Mouse (Mus musculus) MEL (cell line): Measurements from ENCODE around the gene Pmf1. TPM values are rescaled to one million over a fixed set of nuclear protein-coding genes. Genes with fewer than 3 reads are reported as not detected.
A peak's percentile ranks its signal among the peaks of the same experiment; 100 is the strongest.

ENCODE experiments used
- DNase-seq: peaks from one replicate; pipeline ENCODE4 v3.0.0; 2011; ENCODE audit warnings: low read depth, low spot score
- H3K27ac ChIP-seq: 2 replicates; pipeline ENCODE4 v1.5.1; 2012; ENCODE audit warnings: low read depth, mild to moderate bottlenecking, control low read depth, low read length, moderate library complexity; ENCODE audit not compliant: control insufficient read depth
- H3K27me3 ChIP-seq, 2 experiments: fragments of 150-350 bp in 1 of 2; sonication (generic) in 1 of 2; 2 replicates each; pipeline ENCODE4 v1.6.1; 2012; ENCODE audit warnings: low read length in 2 of 2, mild to moderate bottlenecking in 2 of 2, improper control_type of control experiment in 1 of 2, moderate library complexity in 1 of 2; ENCODE audit not compliant: insufficient read depth in 2 of 2, control insufficient read depth in 1 of 2
- H3K36me3 ChIP-seq, 2 experiments: 2 replicates each; pipeline ENCODE4 v1.6.1; 2012 to 2014; ENCODE audit warnings: low read length in 2 of 2, improper control_type of control experiment in 1 of 2, inconsistent platforms in 1 of 2, mild to moderate bottlenecking in 1 of 2; ENCODE audit not compliant: insufficient read depth in 2 of 2, control insufficient read depth in 1 of 2
- H3K4me1 ChIP-seq, 2 experiments: fragments of 150-350 bp in 1 of 2; sonication (generic) in 1 of 2; 2 replicates each; pipeline ENCODE4 v1.6.1; 2012; ENCODE audit warnings: low read length in 2 of 2, improper control_type of control experiment in 1 of 2, mild to moderate bottlenecking in 1 of 2; ENCODE audit not compliant: insufficient read depth in 2 of 2, control insufficient read depth in 1 of 2
- H3K4me3 ChIP-seq, 2 experiments: fragments of 150-350 bp in 1 of 2; sonication (generic) in 1 of 2; 2 replicates each; pipeline ENCODE4 v1.5.1; 2012; ENCODE audit warnings: low read depth in 2 of 2, low read length in 2 of 2, mild to moderate bottlenecking in 2 of 2, moderate library complexity in 2 of 2, control low read depth in 1 of 2, improper control_type of control experiment in 1 of 2; ENCODE audit not compliant: control insufficient read depth in 1 of 2, insufficient read depth in 1 of 2
- H3K79me2 ChIP-seq: 2 replicates; pipeline ENCODE4 v1.6.1; 2012; ENCODE audit warnings: mild to moderate bottlenecking, low read length, moderate library complexity; ENCODE audit not compliant: control insufficient read depth, poor library complexity, insufficient read depth
- H3K9ac ChIP-seq: 2 replicates; pipeline ENCODE4 v1.6.1; 2012; ENCODE audit warnings: low read depth, mild to moderate bottlenecking, control low read depth, low read length, moderate library complexity; ENCODE audit not compliant: control insufficient read depth, poor library complexity, severe bottlenecking
- H3K9me3 ChIP-seq: fragments of 150-350 bp; sonication (generic); replicated peaks from 2 replicates; pipeline ENCODE4 v1.6.1; 2012; ENCODE audit warnings: mild to moderate bottlenecking, low read length, improper control_type of control experiment, moderate library complexity; ENCODE audit not compliant: insufficient read depth
- BHLHE40 ChIP-seq: IDR thresholded peaks from 2 replicates; pipeline ENCODE4 v1.6.1; 2012; ENCODE audit warnings: low read depth, mild to moderate bottlenecking, inconsistent platforms, low read length, improper control_type of control experiment, borderline replicate concordance
- CHD1 ChIP-seq: IDR thresholded peaks from 2 replicates; pipeline ENCODE4 v1.6.1; 2012; ENCODE audit warnings: low read depth, mild to moderate bottlenecking, inconsistent platforms, low read length, improper control_type of control experiment
- CHD2 ChIP-seq: IDR thresholded peaks from 2 replicates; pipeline ENCODE4 v1.6.1; 2011; ENCODE audit warnings: low read length, improper control_type of control experiment
- CTCF ChIP-seq, 3 experiments: IDR thresholded peaks in 2 of 3; conservative IDR thresholded peaks in 1 of 3; 2 replicates each; pipeline ENCODE4 v1.5.1; 2011 to 2012; ENCODE audit warnings: low read length in 3 of 3, low read depth in 2 of 3, mild to moderate bottlenecking in 2 of 3, improper control_type of control experiment in 1 of 3, inconsistent platforms in 1 of 3, mixed read lengths in 1 of 3, moderate library complexity in 1 of 3; ENCODE audit not compliant: control insufficient read depth in 1 of 3, insufficient read depth in 1 of 3, poor library complexity in 1 of 3, severe bottlenecking in 1 of 3
- E2F4 ChIP-seq: IDR thresholded peaks from 2 replicates; pipeline ENCODE4 v1.6.1; 2011; ENCODE audit warnings: low read depth, low read length, improper control_type of control experiment, borderline replicate concordance
- ELF1 ChIP-seq: IDR thresholded peaks from 2 replicates; pipeline ENCODE4 v1.6.1; 2014; ENCODE audit warnings: low read depth, mild to moderate bottlenecking, inconsistent platforms, low read length, improper control_type of control experiment, moderate library complexity
- EP300 ChIP-seq, 2 experiments: IDR thresholded peaks; 2 replicates each; pipeline ENCODE4 v1.6.1; 2011; ENCODE audit warnings: improper control_type of control experiment in 2 of 2, low read length in 2 of 2, low read depth in 1 of 2, mild to moderate bottlenecking in 1 of 2
- ETS1 ChIP-seq: IDR thresholded peaks from 2 replicates; pipeline ENCODE4 v1.6.1; 2012; ENCODE audit warnings: low read depth, mild to moderate bottlenecking, inconsistent platforms, low read length, improper control_type of control experiment, moderate library complexity
- GABPA ChIP-seq: IDR thresholded peaks from 2 replicates; pipeline ENCODE4 v1.6.1; 2012; ENCODE audit warnings: low read depth, mild to moderate bottlenecking, inconsistent platforms, low read length, improper control_type of control experiment, moderate library complexity
- GATA1 ChIP-seq: IDR thresholded peaks from 2 replicates; pipeline ENCODE4 v1.6.1; 2011; ENCODE audit warnings: low read depth, low read length, improper control_type of control experiment
- HCFC1 ChIP-seq: IDR thresholded peaks from 2 replicates; pipeline ENCODE4 v1.6.1; 2012; ENCODE audit warnings: low read depth, mild to moderate bottlenecking, inconsistent platforms, low read length, improper control_type of control experiment, moderate library complexity
- JUND ChIP-seq: IDR thresholded peaks from 2 replicates; pipeline ENCODE4 v1.6.1; 2011; ENCODE audit warnings: low read depth, mild to moderate bottlenecking, improper control_type of control experiment, low read length
- KAT2A ChIP-seq: conservative IDR thresholded peaks from 2 replicates; pipeline ENCODE4 v1.6.1; 2012; ENCODE audit warnings: low read depth, low read length, improper control_type of control experiment, inconsistent platforms
- MAFK ChIP-seq: IDR thresholded peaks from 2 replicates; pipeline ENCODE4 v1.6.1; 2011; ENCODE audit warnings: low read depth, mild to moderate bottlenecking, low read length, improper control_type of control experiment, borderline replicate concordance
- MAX ChIP-seq: IDR thresholded peaks from 2 replicates; pipeline ENCODE4 v1.6.1; 2011; ENCODE audit warnings: low read length, improper control_type of control experiment
- MAZ ChIP-seq: IDR thresholded peaks from 2 replicates; pipeline ENCODE4 v1.6.1; 2012; ENCODE audit warnings: low read depth, mild to moderate bottlenecking, inconsistent platforms, low read length, improper control_type of control experiment
- MEF2A ChIP-seq: IDR thresholded peaks from 2 replicates; pipeline ENCODE4 v1.6.1; 2014; ENCODE audit warnings: low read depth, mild to moderate bottlenecking, inconsistent platforms, low read length, improper control_type of control experiment; ENCODE audit not compliant: poor library complexity, insufficient replicate concordance, severe bottlenecking; ENCODE audit errors: extremely low read depth
- MXI1 ChIP-seq: IDR thresholded peaks from 2 replicates; pipeline ENCODE4 v1.6.1; 2011; ENCODE audit warnings: mild to moderate bottlenecking, low read depth, low read length, improper control_type of control experiment
- MYB ChIP-seq: IDR thresholded peaks from 2 replicates; pipeline ENCODE4 v1.6.1; 2011; ENCODE audit warnings: mild to moderate bottlenecking, low read depth, low read length, improper control_type of control experiment
- MYC ChIP-seq: IDR thresholded peaks from 2 replicates; pipeline ENCODE4 v1.6.1; 2011; ENCODE audit warnings: low read depth, mild to moderate bottlenecking, low read length, improper control_type of control experiment, moderate library complexity
- NELFE ChIP-seq: IDR thresholded peaks from 2 replicates; pipeline ENCODE4 v1.6.1; 2011; ENCODE audit warnings: low read depth, low read length, improper control_type of control experiment
- NRF1 ChIP-seq: IDR thresholded peaks from 2 replicates; pipeline ENCODE4 v1.6.1; 2014; ENCODE audit warnings: low read depth, mild to moderate bottlenecking, inconsistent platforms, low read length, improper control_type of control experiment, moderate library complexity; ENCODE audit not compliant: poor library complexity, insufficient read depth, severe bottlenecking
- POLR2A ChIP-seq, 2 experiments: IDR thresholded peaks; 2 replicates each; pipeline ENCODE4 v1.6.1; 2011 to 2012; ENCODE audit warnings: low read length in 2 of 2, mild to moderate bottlenecking in 2 of 2, control low read depth in 1 of 2, improper control_type of control experiment in 1 of 2, low read depth in 1 of 2, moderate library complexity in 1 of 2; ENCODE audit not compliant: control insufficient read depth in 1 of 2, insufficient read depth in 1 of 2, poor library complexity in 1 of 2
- POLR2AphosphoS2 ChIP-seq: IDR thresholded peaks from 2 replicates; pipeline ENCODE4 v1.6.1; 2011; ENCODE audit warnings: low read length, improper control_type of control experiment
- RAD21 ChIP-seq: IDR thresholded peaks from 2 replicates; pipeline ENCODE4 v1.6.1; 2011; ENCODE audit warnings: mild to moderate bottlenecking, low read depth, low read length, improper control_type of control experiment
- RCOR1 ChIP-seq: IDR thresholded peaks from 2 replicates; pipeline ENCODE4 v1.6.1; 2012; ENCODE audit warnings: low read depth, mild to moderate bottlenecking, inconsistent platforms, low read length, improper control_type of control experiment
- SIN3A ChIP-seq: IDR thresholded peaks from 2 replicates; pipeline ENCODE4 v1.6.1; 2012; ENCODE audit warnings: low read length, improper control_type of control experiment, inconsistent platforms
- SMC3 ChIP-seq: IDR thresholded peaks from 2 replicates; pipeline ENCODE4 v1.6.1; 2011; ENCODE audit warnings: low read depth, low read length, improper control_type of control experiment
- TAL1 ChIP-seq: IDR thresholded peaks from 2 replicates; pipeline ENCODE4 v1.6.1; 2012; ENCODE audit warnings: mild to moderate bottlenecking, inconsistent platforms, low read length, moderate library complexity, mixed read lengths
- TBP ChIP-seq: IDR thresholded peaks from 2 replicates; pipeline ENCODE4 v1.8.0; 2011; ENCODE audit warnings: low read depth, low read length, improper control_type of control experiment
- TCF12 ChIP-seq: IDR thresholded peaks from 2 replicates; pipeline ENCODE4 v1.6.1; 2014; ENCODE audit warnings: low read depth, mild to moderate bottlenecking, inconsistent platforms, low read length, improper control_type of control experiment, moderate library complexity
- UBTF ChIP-seq: IDR thresholded peaks from 2 replicates; pipeline ENCODE4 v1.6.1; 2012; ENCODE audit warnings: low read depth, mild to moderate bottlenecking, inconsistent platforms, low read length, improper control_type of control experiment, moderate library complexity, borderline replicate concordance; ENCODE audit not compliant: insufficient read depth
- USF1 ChIP-seq: IDR thresholded peaks from 2 replicates; pipeline ENCODE4 v1.6.1; 2014; ENCODE audit warnings: low read depth, mild to moderate bottlenecking, inconsistent platforms, low read length, improper control_type of control experiment, moderate library complexity
- USF2 ChIP-seq, 2 experiments: IDR thresholded peaks; 2 replicates each; pipeline ENCODE4 v1.6.1; 2011 to 2012; ENCODE audit warnings: improper control_type of control experiment in 2 of 2, low read length in 2 of 2, borderline replicate concordance in 1 of 2, inconsistent platforms in 1 of 2, low read depth in 1 of 2, mild to moderate bottlenecking in 1 of 2; ENCODE audit not compliant: insufficient read depth in 1 of 2
- ZC3H11A ChIP-seq: IDR thresholded peaks from 2 replicates; pipeline ENCODE4 v1.6.1; 2012; ENCODE audit warnings: low read depth, mild to moderate bottlenecking, inconsistent platforms, low read length, improper control_type of control experiment
- ZNF384 ChIP-seq: IDR thresholded peaks from 2 replicates; pipeline ENCODE4 v1.6.1; 2012; ENCODE audit warnings: low read depth, mild to moderate bottlenecking, inconsistent platforms, low read length, improper control_type of control experiment
- polyA plus RNA-seq, 2 experiments: library from polyadenylated mRNA; stranded (reverse) in 1 of 2; unstranded in 1 of 2; fragments of >175 nt in 1 of 2; fragments of >200 nt in 1 of 2; gene quantifications; 2 replicates each; pipeline versions ENCODE4 v1.2.1 to v1.2.4; 2012; ENCODE audit warnings: low replicate concordance in 2 of 2, low read depth in 1 of 2; ENCODE audit not compliant: insufficient read length in 2 of 2, insufficient read depth in 1 of 2, missing spikeins in 1 of 2
- total RNA-seq: library from RNA; depleted of rRNA; stranded (reverse); fragments of 300-350 nt; gene quantifications from 2 replicates; pipeline ENCODE4 v1.2.3, GENCODE M21; 2012

Gene Pmf1
- total and polyA plus RNA-seq, 3 experiments, result 144 to 357 TPM; not detected in 1

GRCm38 (mm10) chr3:88425708-88426420, 15.7 kb upstream of the Pmf1 start:
- Histone ChIP-seq H3K27me3 (no peaks in the 10 kb centered on the region), H3K9me3 (no peaks in the 10 kb centered on the region), H3K4me1 (peaks cover 15 to 35% of the 10 kb centered on the region in 2 experiments), H3K36me3 (peaks cover 0 to 25% of the 10 kb centered on the region in 2 experiments; a peak in 2 of 4 replicates), H3K4me3 (peak overlapping the region; percentile 45 to 73), H3K27ac (peak overlapping the region; percentile 31; the same call in 1 of the 2 replicates), H3K9ac (peak overlapping the region; percentile 61), H3K79me2 (peaks cover 23% of the 10 kb centered on the region)
- peak; percentile 64 for DNase-seq
- TF ChIP-seq MAX (0 out of 2 replicates have a peak, but pooled peaks have one; percentile 33), UBTF (no peak), EP300 (IDR thresholded peaks at IDR 0.05; ENCODE audit: low read depth in 1 of 2, low read length in 2 of 2) (peak in 1 of 2 experiments; percentile 30; a peak in 1 of 4 replicates), JUND (no peak), CHD1 (0 out of 2 replicates have a peak, but pooled peaks have one; percentile 60), GATA1 (no peak), ZNF384 (no peak), TBP (peak; percentile 95), SIN3A (no peak; the same call in 1 of the 2 replicates), HCFC1 (no peak), USF1 (no peak), GABPA (no peak), ELF1 (no peak), MEF2A (no peak), ZC3H11A (no peak), TAL1 (no peak), MYB (no peak), SMC3 (no peak), CHD2 (no peak), TCF12 (no peak), NRF1 (no peak), POLR2A (IDR thresholded peaks at IDR 0.05; ENCODE audit: control insufficient read depth in 1 of 2, insufficient read depth in 1 of 2, low read depth in 1 of 2, low read length in 2 of 2, poor library complexity in 1 of 2) (no peak), USF2 (IDR thresholded peaks at IDR 0.05; ENCODE audit: borderline replicate concordance in 1 of 2, insufficient read depth in 1 of 2, low read depth in 1 of 2, low read length in 2 of 2) (no peak), CTCF (IDR thresholded peaks at IDR 0.05 in 2 of 3, conservative IDR thresholded peaks at IDR 0.05 in 1 of 3; ENCODE audit: control insufficient read depth in 1 of 3, insufficient read depth in 1 of 3, low read depth in 2 of 3, low read length in 3 of 3, poor library complexity in 1 of 3, severe bottlenecking in 1 of 3) (no peak), KAT2A (no peak), ETS1 (peak; percentile 45; the same call in 1 of the 2 replicates), E2F4 (no peak), BHLHE40 (no peak), MYC (peak; percentile 35; the same call in 1 of the 2 replicates), MAFK (0 out of 2 replicates have a peak, but pooled peaks have one; percentile 12), RAD21 (no peak), MXI1 (peak; percentile 71), POLR2AphosphoS2 (no peak), RCOR1 (peak; percentile 13), MAZ (no peak; the same call in 1 of the 2 replicates), NELFE (no peak)
